Mouse (Mus musculus) Muller cell, postnatal 12 days (primary cell): ENCODE results near the gene Igfbp7.

Experiments
- DNase-seq: peaks from one replicate; pipeline ENCODE4 v3.0.0-alpha.2; 2015; ENCODE audit errors: inconsistent ontology term

Gene Igfbp7

DNA sequence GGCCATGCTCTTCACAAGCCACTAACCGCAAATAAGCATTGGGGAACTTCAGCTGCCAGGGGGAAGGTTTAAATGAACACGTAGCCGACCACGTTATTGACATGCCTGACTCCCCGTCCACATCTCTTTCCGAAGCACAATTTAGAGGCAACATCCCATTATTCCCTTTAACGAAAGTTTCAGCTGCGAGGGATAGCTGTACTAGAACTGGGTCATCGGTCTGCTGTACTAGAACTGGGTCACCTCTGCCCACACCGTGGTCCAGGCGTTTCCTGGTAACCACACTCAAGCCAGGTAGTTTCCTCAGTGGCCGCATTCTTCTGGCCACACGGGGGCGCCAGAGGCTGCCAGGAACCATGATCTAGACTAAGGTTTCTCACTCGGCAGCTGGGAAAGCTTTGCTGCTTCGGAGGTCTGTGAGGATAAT is 53.5 kb downstream of the Igfbp7 start:
- peak; percentile 89 for DNase-seq

DNA sequence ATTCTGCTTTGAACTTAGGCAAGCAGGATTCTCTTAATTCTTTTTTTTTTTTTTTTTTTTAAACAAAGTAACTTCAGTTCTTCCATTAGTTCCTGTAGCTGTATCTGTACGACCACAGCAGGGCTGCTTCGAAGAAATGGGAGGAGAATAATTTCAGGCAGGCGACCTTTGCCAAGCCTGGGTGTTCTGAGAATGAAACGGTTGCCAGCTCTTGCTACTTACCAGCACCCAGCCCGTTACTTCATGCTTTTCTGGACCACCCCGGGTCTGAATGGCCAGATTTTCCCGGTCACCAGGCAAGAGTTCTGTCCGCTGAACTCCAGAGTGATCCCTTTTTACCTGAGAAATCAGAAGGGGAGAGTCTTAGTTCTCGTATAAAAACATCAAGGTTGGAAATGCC is 56.1 kb downstream of the Igfbp7 start:
- no peak for DNase-seq

DNA sequence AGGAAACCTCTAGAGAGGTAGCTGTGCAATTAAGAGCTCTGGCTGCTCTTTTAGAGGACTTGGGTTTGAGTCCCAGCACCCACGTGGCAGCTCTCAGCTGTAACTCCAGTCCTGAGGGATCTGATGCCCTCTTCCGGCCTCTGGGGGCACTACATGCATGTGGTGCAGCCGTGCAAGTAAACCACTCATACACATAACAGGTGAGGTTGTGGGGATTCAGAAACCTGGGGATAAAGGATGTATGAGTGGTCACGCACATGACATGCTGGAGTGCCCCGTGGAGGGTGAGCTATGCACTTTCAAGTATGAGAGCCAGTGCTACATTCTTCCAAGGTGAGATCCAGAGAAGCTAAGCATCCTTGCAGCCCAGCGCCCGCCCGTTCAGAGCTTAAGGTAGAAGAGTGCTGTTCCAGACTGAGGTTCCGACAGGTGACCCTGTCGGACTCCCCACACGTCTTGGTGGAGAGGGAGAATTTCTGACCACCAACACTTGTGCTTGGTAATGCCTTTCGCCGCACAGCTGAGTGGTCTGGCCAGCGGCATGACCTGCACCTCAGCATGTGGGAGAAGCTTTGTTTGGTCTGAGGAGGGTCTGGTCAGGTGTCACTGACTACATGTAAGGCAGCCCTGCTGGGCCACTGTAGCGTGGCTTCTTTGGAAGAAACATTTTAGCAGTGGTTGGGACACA is 57.7 kb downstream of the Igfbp7 start:
- no peak for DNase-seq

DNA sequence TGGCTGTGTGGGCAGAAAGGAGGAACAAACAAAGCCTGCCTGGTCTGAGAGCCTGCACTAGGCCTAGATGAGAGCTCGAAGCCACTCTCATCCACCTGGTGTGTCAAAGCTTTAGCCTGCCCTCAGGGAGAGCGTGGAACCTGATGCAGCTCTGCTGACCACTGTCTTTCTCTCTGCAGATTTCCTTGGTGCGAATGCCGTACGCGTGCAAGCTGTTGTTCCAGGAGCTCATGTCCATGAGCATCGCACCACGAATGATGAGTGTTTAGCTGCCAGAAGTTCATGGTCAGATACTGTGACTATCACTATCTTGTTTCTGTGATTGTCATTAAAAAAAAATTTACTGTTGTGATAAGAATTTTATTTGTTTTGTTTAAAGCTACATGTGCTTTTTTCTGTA is 58.9 kb downstream of the Igfbp7 start:
- no peak for DNase-seq

DNA sequence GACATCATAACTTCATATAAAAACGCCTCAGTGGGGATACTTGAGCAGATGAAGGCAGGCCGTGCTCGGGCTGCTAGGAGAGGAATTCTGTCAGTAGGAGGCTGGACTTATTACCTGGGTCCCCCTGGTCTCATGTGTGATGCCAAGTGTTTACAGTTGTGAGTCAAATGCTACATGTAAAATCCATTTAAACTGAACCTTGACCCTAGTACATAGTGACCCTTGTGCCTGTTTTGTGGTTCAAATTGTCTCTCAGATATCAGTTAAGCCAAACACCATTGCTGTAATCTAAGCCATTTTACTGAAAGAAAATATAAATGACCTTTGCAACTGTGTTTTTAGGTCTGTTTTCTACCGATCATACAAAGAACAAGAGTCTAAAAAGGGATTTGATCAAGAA is 67.8 kb downstream of the Igfbp7 start:
- DNase-seq, result no peak

DNA sequence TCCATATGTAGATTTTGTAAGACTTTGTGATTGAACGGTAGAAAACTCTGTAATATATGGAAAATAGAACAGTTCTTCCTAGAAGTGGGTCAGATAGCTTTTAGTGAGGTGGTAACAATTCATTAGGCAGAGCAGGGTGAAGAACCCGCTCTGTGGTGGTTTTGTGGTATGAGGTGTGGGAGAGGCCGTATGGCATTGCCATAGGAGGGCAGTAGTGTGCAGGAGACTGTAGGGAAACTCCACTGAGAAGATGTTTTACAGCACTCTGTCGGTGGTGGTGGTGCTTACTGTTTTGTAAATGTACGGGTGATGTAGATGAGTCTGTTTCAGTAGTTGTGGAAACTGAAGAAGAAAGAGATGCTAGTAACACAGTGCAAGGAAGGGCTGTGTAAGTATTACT is 77.7 kb downstream of the Igfbp7 start:
- no peak for DNase-seq

DNA sequence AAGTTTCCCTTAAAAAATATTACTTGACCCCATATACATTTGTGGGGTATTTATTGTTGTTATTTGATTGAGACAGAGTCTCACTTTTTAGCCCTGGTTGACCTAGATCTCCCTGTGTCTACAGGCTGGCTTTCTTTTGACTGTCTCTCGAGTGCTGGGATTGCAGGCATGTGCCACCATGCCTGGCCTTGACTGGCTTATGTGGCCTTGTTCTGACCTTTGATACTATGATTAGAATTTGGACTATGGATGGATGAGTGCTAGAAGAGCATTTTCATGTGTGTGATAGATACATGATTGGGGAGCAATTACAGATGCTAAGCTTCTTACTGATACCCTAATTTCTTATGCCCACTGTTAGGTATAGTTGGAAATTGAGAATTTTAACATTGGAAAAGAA is 82.9 kb downstream of the Igfbp7 start:
- DNase-seq, result no peak

DNA sequence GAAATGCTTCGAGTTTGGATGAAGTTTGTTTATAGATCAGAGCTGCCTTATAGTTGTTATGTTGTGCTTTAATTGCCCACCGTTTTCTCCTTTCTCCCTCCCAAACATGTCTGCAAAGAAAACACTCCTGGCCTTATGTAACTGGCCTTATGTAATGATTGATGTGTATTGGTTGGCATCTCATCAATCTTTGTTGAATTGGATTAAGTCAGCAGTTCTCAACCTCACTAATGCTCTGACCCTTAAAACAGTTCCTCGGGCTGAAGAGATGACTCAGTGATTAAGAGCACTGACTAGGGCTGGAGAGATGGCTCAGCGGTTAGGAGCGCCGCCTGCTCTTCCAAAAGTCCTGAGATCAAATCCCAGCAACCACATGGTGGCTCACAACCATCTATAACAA is 92.9 kb downstream of the Igfbp7 start:
- DNase-seq, result no peak

DNA sequence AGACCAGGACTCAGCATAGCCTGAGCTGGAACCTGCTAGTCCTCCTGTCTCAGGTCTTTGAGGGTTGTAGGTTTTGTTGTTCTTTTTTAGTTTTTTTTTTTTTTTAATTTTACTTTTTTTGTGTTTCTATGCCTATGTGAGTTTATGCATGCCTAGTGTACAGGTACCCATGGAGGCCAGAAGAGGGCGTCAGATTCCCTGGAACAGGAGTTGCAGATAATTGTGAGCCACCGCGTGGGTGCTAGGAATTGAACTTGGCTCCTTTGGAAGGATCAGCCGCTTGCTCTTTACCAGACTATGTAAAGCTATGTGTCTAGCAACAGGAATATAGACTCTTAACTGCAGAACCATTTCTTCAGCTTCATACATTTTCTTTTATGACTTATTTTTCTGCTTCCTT is 93.6 kb downstream of the Igfbp7 start:
- DNase-seq, result no peak

DNA sequence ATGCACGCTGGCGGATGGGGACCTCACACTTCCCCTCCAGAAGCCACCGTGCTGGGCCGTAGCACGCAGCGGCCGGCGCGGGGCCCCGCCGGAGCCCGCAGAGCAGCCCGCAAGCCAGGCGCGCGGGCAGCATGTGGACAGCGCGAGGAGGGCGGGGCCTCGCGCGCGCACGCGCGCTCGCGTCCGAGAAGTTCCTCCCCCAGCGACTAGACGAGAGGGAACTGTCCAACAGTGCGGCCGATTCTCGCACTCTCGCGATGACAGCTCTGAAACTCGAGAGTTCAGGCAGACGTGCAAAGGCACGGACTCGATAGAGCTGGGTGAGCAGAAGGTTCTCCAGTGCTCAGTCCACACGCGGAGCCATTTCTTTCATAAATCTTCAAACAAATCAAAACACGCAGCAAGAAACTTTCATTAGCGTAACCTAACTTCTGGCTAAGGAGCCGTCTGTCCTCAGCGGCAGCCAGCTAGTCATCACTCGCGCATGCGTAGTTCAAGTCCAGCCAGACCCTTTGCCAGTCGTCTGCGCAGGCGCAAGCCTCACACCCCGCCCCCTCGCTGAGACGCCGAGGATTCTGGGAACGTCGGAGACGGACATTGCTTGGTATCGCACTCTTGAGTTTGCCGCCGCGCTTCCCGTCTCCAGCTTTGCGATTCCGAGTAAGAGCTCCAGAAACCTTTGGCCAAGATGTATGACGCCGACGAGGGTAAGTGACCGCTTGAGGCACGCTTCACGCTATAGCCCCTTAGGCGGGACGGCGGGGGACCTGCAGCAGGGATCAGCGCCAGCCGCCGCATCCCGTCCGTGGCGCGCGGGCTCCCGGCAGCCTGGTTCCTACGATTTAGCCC is 97.7 kb downstream of the Igfbp7 start, which contains the start of the genes Noa1 and Polr2b:
Gene Noa1, minus strand, starts transcription at position 161 of the 849 bp plus-strand sequence.
Gene Polr2b, plus strand, starts transcription at position 224 of the 849 bp plus-strand sequence.
- peak; percentile 98 for DNase-seq

DNA sequence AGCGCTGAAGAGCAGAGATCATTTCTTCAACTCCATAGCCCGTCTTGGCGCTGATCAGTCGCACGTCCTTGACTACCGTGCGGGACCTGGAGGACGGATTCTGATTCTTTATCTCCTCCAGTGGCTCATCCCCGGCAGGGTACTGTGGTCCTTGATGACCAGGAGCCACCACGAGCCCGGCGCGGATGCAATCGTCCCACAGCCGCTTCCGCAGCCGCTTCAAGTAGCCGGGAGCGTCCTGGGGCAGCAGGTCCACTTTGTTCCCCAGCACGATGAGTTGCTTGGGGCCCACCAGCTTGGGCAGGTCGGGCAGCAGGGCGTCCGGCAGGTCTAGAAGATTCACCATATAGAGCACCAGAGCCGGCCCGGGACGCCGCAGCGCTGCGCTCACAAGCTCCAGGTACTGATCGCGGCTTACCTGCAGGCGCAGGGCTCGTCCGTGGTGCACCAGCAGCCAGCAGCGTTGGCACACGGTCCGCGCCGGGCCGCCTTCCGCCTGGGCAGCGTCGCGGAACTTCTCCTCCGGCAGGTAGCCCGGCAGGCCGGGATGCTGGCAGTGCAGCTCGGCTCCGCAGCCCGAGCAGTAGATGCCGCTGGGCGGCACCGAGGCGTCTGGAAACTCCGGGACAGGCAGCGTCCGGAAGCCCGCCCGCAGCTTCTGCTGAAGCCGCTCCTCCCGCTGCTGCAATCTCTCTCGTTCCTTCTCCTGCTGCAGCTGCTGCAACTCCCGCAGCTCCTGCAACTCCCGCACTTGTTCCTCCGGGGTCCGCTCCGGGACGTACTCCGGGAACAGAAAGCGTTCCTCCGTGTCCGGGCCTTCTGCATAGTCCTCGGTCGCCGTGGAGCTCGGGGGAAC is 98.6 kb downstream of the Igfbp7 start:
- no peak for DNase-seq

DNA sequence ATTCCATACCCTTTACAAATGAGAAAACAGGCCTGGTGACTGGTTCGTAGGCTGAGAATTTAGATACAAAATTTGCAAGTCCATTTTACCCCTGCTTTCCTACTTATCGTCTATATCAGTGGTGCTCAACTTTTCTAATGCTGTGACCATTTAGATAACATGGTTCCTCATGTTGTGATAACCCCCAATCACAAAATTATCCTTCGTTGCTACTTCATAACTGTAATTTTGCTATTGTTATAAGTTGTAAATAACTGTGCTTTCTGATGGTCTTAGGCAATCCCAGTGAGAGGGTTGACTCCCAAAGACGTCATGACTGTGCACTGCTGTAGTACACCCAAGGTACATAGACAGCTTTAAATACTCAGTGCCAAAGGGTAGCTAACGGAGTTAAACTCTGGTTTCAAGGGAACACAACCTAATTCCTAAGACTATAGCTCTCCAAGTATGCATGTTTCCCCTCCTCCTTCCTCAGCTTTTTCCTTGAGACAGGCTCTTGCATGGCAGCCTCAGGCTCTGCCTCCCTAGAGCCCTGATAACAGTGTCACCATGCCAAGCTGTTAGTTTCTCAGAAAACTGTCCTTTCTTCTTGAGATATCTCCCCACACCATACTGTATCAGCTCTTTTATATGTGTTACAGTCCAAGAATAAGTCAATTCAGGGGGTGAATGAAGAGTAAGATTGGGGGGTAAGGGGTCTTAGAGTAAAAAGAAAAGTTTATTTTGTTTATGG is 99.9 kb downstream of the Igfbp7 start:
- DNase-seq, result no peak

DNA sequence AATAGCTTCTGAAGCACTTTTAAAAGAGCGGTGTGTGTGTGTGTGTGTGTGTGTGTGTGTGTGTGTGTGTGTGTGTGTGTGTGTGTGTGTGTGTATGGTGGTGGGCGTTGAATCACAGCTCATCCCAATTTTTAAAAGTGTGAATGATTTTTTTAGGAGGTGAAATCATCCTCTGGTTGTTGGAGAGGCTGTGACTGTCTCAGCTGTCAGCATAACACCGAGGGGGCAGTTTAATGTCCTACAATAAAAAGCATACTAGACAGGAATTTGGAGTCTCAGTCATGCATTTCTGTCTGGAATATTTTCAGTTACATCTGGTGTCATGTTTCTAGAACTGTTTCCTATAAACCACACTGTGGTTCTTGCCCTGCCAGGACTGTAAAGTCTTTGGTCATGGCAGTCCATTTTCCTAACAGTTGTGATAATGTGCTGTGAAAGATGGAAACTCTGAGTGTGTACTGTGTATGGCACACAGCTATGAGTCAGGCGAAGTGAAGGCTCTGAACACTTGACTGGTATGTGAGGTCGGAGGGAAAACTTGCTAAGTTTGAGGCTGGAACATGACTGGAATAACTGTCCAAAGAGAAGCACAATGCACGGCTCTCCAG is 106.4 kb downstream of the Igfbp7 start:
- DNase-seq, result no peak

DNA sequence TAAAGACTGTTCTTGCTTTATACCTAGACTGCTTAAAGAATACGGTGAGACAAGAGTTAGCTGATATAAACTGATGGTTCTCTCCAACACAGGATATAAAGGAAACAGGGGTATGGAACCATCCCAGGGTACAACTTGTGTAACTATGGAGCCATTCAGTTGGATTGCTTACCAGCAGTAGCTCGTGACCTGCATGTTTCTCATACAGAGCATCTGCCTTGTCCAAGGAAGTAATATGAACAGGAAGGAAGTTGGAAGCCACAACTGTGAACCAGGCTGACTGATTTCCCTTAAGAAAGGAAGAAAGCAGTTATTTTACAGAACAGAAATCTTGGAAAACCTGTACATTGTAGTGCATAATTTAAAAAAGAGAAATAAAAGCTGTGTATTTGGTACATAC is 108.4 kb downstream of the Igfbp7 start:
- DNase-seq, result no peak
